Comparison of ENCODE assay signal across 14 mouse cellular contexts in the genomic region with DNA sequence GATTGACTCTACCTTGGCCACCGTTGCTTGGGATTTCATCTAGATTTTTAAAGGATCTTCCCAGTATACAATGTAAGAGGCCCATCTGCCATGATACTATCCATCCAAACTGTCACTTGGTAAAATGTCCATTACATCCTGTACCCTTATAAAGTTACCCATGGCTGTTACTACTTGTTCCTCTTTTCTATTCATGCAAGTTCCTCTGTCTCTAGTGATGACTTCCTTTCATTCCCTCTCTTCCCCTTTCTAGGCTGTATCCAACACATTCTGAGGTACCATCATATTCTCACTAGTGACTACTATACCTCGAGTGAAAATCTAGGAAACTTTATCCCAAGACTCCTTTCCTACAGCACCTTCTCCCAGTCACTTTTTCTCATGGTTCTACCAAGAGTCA.
"Had no signal": no experiment of that assay in that cellular context is flagged by ENCODE, and none has a peak within 500 bp of the region (broad histone marks: within the 10 kb centered on the region; RNA-seq: fewer than 3 reads in every experiment).

No protein-coding gene starts in this region.

- DNase-seq: kidney, postnatal 14 days; lung, embryonic 14.5 days; lung, postnatal 10 days; lung, postnatal 4 days; right cerebral cortex, postnatal 14 days; thymus, adult 2 months; thymus, postnatal 25 days had no signal

- H3K4me1 ChIP-seq: limb, embryonic 10.5 days; liver, embryonic 15.5 days; midbrain, embryonic 12.5 days; neural tube, embryonic 12.5 days had no signal

- H3K9ac ChIP-seq: kidney, embryonic 15.5 days; liver, embryonic 15.5 days; lung, embryonic 14.5 days; midbrain, embryonic 12.5 days; neural tube, embryonic 12.5 days had no signal

- H3K36me3 ChIP-seq: kidney, embryonic 15.5 days; limb, embryonic 10.5 days; liver, embryonic 15.5 days; midbrain, embryonic 12.5 days; neural tube, embryonic 12.5 days had no signal

- H3K9me3 ChIP-seq: kidney, embryonic 15.5 days; limb, embryonic 10.5 days; liver, embryonic 15.5 days; midbrain, embryonic 12.5 days; neural tube, embryonic 12.5 days had no signal

- H3K27ac ChIP-seq: kidney, embryonic 15.5 days; left cerebral cortex, adult 2 months; limb, embryonic 10.5 days; liver, embryonic 15.5 days; midbrain, embryonic 12.5 days; neural tube, embryonic 12.5 days had no signal

- H3K27me3 ChIP-seq: kidney, embryonic 15.5 days; liver, embryonic 15.5 days; midbrain, embryonic 12.5 days; neural tube, embryonic 12.5 days had no signal

- H3K4me3 ChIP-seq: kidney, embryonic 15.5 days; left cerebral cortex, adult 2 months; limb, embryonic 10.5 days; liver, embryonic 15.5 days; midbrain, embryonic 12.5 days; neural tube, embryonic 12.5 days had no signal

- H3K4me2 ChIP-seq: kidney, embryonic 15.5 days; liver, embryonic 11.5 days; liver, embryonic 15.5 days; lung, embryonic 14.5 days; midbrain, embryonic 12.5 days; neural tube, embryonic 12.5 days had no signal
